Mouse (Mus musculus) liver, embryonic 15.5 days (tissue): Measurements from ENCODE around the gene Ssh2. TPM values are rescaled to one million over a fixed set of nuclear protein-coding genes. Genes with fewer than 3 reads are reported as not detected.
"Not testable (repeated sequence)": the region's sequence is repeated elsewhere in the genome, so short reads cannot be mapped to it uniquely, and the experiment has no call there.

Experiments
- ATAC-seq: fragments of 200-750 bp; cut with Nextera tagmentation; 2 replicates; pipeline ENCODE4 v1.8.0; 2017; ENCODE audit warnings: moderate number of reproducible peaks, mild to moderate bottlenecking, moderate library complexity; ENCODE audit not compliant: insufficient read depth
- H3K27ac ChIP-seq: fragments of 300-500 bp; sonication (generic); replicated peaks from 2 replicates; pipeline ENCODE4 v1.5.1; 2015; ENCODE audit warnings: mild to moderate bottlenecking, inconsistent platforms
- H3K27me3 ChIP-seq: fragments of 300-500 bp; sonication (generic); 2 replicates; pipeline ENCODE4 v1.6.1; 2015; ENCODE audit warnings: mild to moderate bottlenecking, inconsistent platforms
- H3K36me3 ChIP-seq: fragments of 300-500 bp; sonication (generic); replicated peaks from 2 replicates; pipeline ENCODE4 v1.6.1; 2015; ENCODE audit warnings: moderate library complexity, mild to moderate bottlenecking, inconsistent platforms
- H3K4me1 ChIP-seq: fragments of 300-500 bp; sonication (generic); replicated peaks from 2 replicates; pipeline ENCODE4 v1.6.1; 2015; ENCODE audit warnings: inconsistent platforms
- H3K4me2 ChIP-seq: fragments of 300-500 bp; sonication (generic); 2 replicates; pipeline ENCODE4 v1.6.1; 2015; ENCODE audit warnings: moderate library complexity, mild to moderate bottlenecking, inconsistent platforms
- H3K4me3 ChIP-seq: fragments of 300-500 bp; sonication (generic); replicated peaks from 2 replicates; pipeline ENCODE4 v1.5.1; 2015; ENCODE audit warnings: mild to moderate bottlenecking, inconsistent platforms
- H3K9ac ChIP-seq: fragments of 300-500 bp; sonication (generic); 2 replicates; pipeline ENCODE4 v1.6.1; 2015; ENCODE audit warnings: moderate library complexity, mild to moderate bottlenecking, inconsistent platforms
- H3K9me3 ChIP-seq: fragments of 300-500 bp; sonication (generic); replicated peaks from 2 replicates; pipeline ENCODE4 v1.6.1; 2016; ENCODE audit warnings: inconsistent platforms
- WGBS: fragments of 180-500 bp; shearing (Covaris S2); methylation state at CpG from one replicate; pipeline ENCODE4 v1.1.7; 2015; ENCODE audit warnings: mixed read lengths; ENCODE audit not compliant: insufficient replicate concordance; 5-methylcytosine and 5-hydroxymethylcytosine counted together
- polyA plus RNA-seq: library from polyadenylated mRNA; unstranded; fragments of >200 nt; fragmentation: Nextera tagmentation; extraction: Ambion mirVana; gene quantifications from 2 replicates; pipeline ENCODE4 v1.2.1, GENCODE M21; 2015

The Ssh2 gene
- polyA plus RNA-seq, 1 experiment from 2014 or later, result 3.9 TPM

- no peak for ATAC-seq
- Histone ChIP-seq H3K4me1 (no peaks in the 10 kb centered on the region), H3K4me2 (no peak overlapping the region), H3K36me3 (no peaks in the 10 kb centered on the region), H3K9ac (no peak overlapping the region), H3K4me3 (no peak overlapping the region), H3K27ac (no peak overlapping the region), H3K27me3 (no peaks in the 10 kb centered on the region), H3K9me3 (no peaks in the 10 kb centered on the region)
- WGBS, result 59% methylated on average over 2 of the region's 2 CpGs
Measured at GRCm38 (mm10) chr11:77230765-77231164, 14.7 kb downstream of the Ssh2 start.

GRCm38 (mm10) chr11:77231514-77231913, 15.4 kb downstream of the Ssh2 start:
- no peaks in the 10 kb centered on the region for H3K27me3 ChIP-seq
- H3K27ac ChIP-seq, result no peak overlapping the region
- no peak overlapping the region for H3K9ac ChIP-seq
- H3K9me3 ChIP-seq, result no peaks in the 10 kb centered on the region
- 60% methylated on average over 2 of the region's 2 CpGs for WGBS
- no peaks in the 10 kb centered on the region for H3K4me1 ChIP-seq
- H3K4me2 ChIP-seq, result no peak overlapping the region
- ATAC-seq, result no peak
- no peaks in the 10 kb centered on the region for H3K36me3 ChIP-seq
- H3K4me3 ChIP-seq, result no peak overlapping the region

DNA sequence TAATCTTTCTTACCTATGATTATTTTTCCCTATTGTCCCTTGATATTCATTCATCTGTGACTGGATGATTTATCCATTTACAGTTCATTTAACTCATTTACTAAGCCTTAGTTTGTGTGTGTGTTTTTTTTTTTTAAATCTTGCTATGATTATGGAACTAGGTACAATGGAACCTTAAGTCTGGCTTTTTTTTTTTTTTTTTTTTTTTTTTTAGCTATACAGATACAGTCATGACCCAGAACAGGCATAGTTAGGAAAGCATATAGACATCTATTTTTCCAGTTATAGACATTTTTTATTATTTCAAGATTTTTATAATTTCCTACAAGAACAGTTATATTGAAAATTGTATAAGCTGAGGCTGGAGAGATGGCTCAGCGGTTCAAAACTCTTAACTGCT, 19.2 kb downstream of the Ssh2 start:
- no peak for ATAC-seq
- no peaks in the 10 kb centered on the region for H3K36me3 ChIP-seq
- WGBS, result 84% methylated on average over 1 of the region's 1 CpGs

DNA sequence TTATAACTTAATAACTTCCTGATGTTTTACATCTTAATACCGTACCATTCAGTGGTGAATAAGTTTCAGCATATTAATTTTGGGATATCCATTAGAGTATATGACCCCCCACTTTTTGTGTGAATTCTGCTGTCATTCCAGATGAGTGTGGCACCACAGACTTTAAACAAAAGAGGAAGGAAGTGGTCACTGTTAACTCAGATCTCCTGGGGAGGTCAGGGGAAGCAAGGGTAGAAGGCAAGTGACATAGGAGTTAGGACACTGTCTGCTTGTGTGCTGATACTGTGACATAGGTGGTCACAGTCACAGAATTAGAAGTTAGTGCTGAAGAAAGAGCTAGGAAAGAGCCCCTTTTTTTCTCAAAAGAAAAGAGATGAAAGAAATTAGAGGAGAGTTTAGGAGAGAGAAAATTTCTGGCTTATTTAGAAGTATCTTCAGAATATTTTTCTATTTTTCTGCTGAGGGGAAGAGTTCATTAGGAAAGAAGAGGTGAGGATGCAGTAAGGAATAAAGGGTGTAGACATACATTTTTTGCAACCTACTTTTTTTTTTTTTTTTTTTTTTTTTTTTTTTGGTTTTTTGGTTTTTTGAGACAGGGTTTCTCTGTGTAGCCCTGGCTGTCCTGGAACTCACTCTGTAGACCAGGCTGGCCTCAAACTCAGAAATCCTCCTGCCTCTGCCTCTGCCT, 23.7 kb downstream of the Ssh2 start:
- WGBS, result 42% methylated on average over 1 of the region's 1 CpGs
- Histone ChIP-seq H3K9ac (no peak overlapping the region), H3K27me3 (no peaks in the 10 kb centered on the region), H3K4me3 (no peak overlapping the region), H3K36me3 (no peaks in the 10 kb centered on the region), H3K9me3 (no peaks in the 10 kb centered on the region), H3K4me2 (no peak overlapping the region), H3K27ac (no peak overlapping the region), H3K4me1 (0 out of 2 replicates have a peak, but pooled peaks cover 7% of the 10 kb centered on the region)
- no peak for ATAC-seq

More for the DNA sequence above, 19.2 kb downstream of the Ssh2 start:
- Histone ChIP-seq H3K4me1 (0 out of 2 replicates have a peak, but pooled peaks cover under 1% of the 10 kb centered on the region), H3K4me3 (no peak overlapping the region), H3K4me2 (no peak overlapping the region), H3K9ac (no peak overlapping the region), H3K27me3 (no peaks in the 10 kb centered on the region), H3K9me3 (no peaks in the 10 kb centered on the region), H3K27ac (no peak overlapping the region)

DNA sequence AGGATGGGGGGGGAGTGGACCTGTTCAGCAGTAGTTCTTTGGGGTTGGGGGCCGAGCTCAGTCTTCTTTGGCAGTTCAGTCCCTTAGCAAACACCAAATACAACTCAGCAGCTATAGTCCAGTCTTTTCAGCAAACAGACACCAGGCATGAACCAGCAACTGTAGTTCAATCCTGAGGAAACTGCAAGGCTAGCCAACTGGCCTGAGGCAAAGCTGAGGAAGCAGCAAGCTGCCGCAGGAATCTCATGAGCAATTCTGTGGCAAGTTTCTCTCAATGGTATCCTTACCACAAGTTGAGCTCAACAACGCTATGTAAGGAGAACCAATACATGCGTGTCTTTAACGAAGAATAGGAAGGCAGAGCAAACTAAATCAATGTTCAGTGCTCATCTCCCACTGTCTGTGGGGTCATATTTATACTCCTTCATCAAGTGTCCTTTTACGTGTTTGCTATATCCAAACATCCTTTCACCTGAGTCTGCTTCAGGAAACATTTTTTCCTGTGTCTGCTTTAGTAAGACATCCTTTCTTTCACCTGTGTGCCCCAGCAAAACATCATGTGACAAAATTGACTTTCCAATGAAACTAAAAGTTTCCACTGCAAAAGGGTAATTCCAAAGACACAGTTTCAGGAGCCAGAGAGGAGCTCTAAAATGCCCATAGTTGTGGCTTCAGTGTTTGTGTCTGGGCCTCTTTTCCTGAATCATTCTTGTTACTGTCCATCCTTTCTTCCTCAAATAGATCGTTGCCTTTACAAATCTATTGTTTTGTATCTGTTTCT, 24.6 kb downstream of the Ssh2 start:
- no peak overlapping the region for H3K9ac ChIP-seq
- H3K36me3 ChIP-seq, result no peaks in the 10 kb centered on the region
- H3K4me1 ChIP-seq, result 0 out of 2 replicates have a peak, but pooled peaks cover 7% of the 10 kb centered on the region
- no peak overlapping the region for H3K4me3 ChIP-seq
- H3K4me2 ChIP-seq, result no peak overlapping the region
- no peaks in the 10 kb centered on the region for H3K27me3 ChIP-seq
- peak overlapping the region; percentile 41; the same call in 1 of the 2 replicates for H3K27ac ChIP-seq
- no peak for ATAC-seq
- 50% methylated on average over 7 of the region's 7 CpGs for WGBS
- H3K9me3 ChIP-seq, result no peaks in the 10 kb centered on the region

DNA sequence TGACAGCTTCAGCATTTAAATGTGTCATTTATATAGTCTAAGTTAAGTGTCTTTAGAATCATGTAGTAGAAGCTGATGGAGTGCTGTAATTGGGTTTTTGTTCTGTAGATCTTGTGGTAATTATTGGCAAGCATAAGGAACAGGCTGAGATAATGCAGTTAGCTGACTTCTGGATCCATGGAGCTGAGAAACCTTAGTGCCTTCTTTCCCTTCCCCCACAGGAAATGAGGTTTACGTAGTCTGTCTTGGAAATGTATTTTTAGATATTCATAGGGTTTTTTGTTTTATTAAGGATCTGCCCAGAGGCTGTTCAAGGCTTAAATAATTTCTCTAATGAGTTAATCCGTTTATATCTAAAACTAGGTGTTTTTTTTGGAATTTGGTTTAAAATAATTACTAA, 26.8 kb downstream of the Ssh2 start:
- no peak for ATAC-seq
- Histone ChIP-seq H3K36me3 (no peaks in the 10 kb centered on the region), H3K4me3 (no peak overlapping the region), H3K9me3 (no peaks in the 10 kb centered on the region), H3K4me2 (no peak overlapping the region), H3K9ac (no peak overlapping the region), H3K27me3 (no peaks in the 10 kb centered on the region), H3K4me1 (0 out of 2 replicates have a peak, but pooled peaks cover 7% of the 10 kb centered on the region), H3K27ac (no peak overlapping the region)
- WGBS, result 35% methylated on average over 2 of the region's 2 CpGs

DNA sequence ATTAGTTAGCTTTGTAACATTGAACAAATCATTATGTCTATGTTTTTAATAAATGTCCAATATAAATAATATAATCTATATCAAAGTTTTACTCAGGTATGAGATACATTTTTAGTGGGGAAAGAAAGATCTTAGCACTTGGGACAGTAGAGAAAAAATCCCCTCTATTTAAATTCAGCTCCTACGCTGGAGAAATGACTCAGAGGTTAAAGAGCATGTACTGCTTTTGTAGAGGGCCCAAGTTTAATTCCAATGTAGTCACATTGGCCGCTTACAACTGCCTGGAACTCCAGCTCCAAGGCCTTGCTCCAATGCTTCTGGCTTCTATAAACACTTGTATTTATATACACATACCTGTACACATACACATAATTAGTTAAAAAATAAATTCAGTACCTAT, 36.7 kb downstream of the Ssh2 start:
- no peaks in the 10 kb centered on the region for H3K27me3 ChIP-seq
- no peaks in the 10 kb centered on the region for H3K4me1 ChIP-seq
- no peak overlapping the region for H3K27ac ChIP-seq
- H3K9me3 ChIP-seq, result no peaks in the 10 kb centered on the region
- 74% methylated on average over 2 of the region's 2 CpGs for WGBS
- H3K4me2 ChIP-seq, result no peak overlapping the region
- H3K9ac ChIP-seq, result no peak overlapping the region
- ATAC-seq, result no peak
- no peaks in the 10 kb centered on the region for H3K36me3 ChIP-seq
- H3K4me3 ChIP-seq, result no peak overlapping the region

DNA sequence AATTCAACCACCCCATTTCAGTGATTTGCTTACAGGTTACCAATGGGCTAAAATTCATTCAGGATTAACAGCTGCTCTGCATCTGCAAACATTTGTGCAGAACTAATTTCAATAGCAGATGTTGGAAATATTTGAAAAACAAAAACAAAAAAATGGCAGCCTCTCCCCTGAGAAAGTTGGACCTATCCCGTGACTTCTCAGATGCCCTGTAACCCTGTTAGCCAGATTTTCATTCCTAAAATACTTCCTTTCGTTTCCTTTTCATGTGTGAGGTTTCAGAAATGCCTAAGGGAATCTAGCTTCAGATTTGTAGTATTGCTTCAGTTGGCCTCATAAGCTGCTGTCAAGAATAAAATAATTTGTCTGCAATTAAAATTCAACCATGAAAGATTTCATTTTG, 43.4 kb downstream of the Ssh2 start:
- ATAC-seq, result no peak
- Histone ChIP-seq H3K9me3 (no peaks in the 10 kb centered on the region), H3K27ac (no peak overlapping the region), H3K4me2 (no peak overlapping the region), H3K9ac (no peak overlapping the region), H3K4me3 (no peak overlapping the region), H3K27me3 (no peaks in the 10 kb centered on the region), H3K4me1 (no peaks in the 10 kb centered on the region), H3K36me3 (no peaks in the 10 kb centered on the region)
- 63% methylated on average over 2 of the region's 2 CpGs for WGBS

- H3K4me2 ChIP-seq, result no peak overlapping the region
- H3K4me1 ChIP-seq, result no peaks in the 10 kb centered on the region
- H3K9me3 ChIP-seq, result no peaks in the 10 kb centered on the region
- H3K27me3 ChIP-seq, result no peaks in the 10 kb centered on the region
- H3K4me3 ChIP-seq, result no peak overlapping the region
- no peak for ATAC-seq
- H3K36me3 ChIP-seq, result no peaks in the 10 kb centered on the region
- WGBS, result 69% methylated on average over 2 of the region's 2 CpGs
- no peak overlapping the region for H3K27ac ChIP-seq
- no peak overlapping the region for H3K9ac ChIP-seq
Measured at GRCm38 (mm10) chr11:77267401-77267800, 51.3 kb downstream of the Ssh2 start.

GRCm38 (mm10) chr11:77276000-77276399, 59.9 kb downstream of the Ssh2 start:
- H3K27me3 ChIP-seq, result no peaks in the 10 kb centered on the region
- no peak overlapping the region for H3K27ac ChIP-seq
- H3K4me3 ChIP-seq, result no peak overlapping the region
- no peak overlapping the region for H3K4me2 ChIP-seq
- H3K9ac ChIP-seq, result no peak overlapping the region
- no peaks in the 10 kb centered on the region for H3K9me3 ChIP-seq
- H3K4me1 ChIP-seq, result no peaks in the 10 kb centered on the region
- WGBS, result 74% methylated on average over 2 of the region's 2 CpGs
- no peak for ATAC-seq
- no peaks in the 10 kb centered on the region for H3K36me3 ChIP-seq

- H3K4me2 ChIP-seq, H3K4me1 ChIP-seq, H3K27me3 ChIP-seq, H3K9ac ChIP-seq, H3K36me3 ChIP-seq, H3K27ac ChIP-seq, ATAC-seq, H3K4me3 ChIP-seq, H3K9me3 ChIP-seq: not testable (repeated sequence)
- 84% methylated on average over 1 of the region's 1 CpGs for WGBS
Measured at GRCm38 (mm10) chr11:77278538-77278937, 62.5 kb downstream of the Ssh2 start.
